Mouse (Mus musculus) bone marrow, adult 2 months (tissue): ENCODE results near the gene Frmd3. TPM values are rescaled to one million over a fixed set of nuclear protein-coding genes. Genes with fewer than 3 reads are reported as not detected.

ENCODE experiments used
- H3K27ac ChIP-seq: fragments of 200-500 bp; 2 replicates; pipeline ENCODE4 v1.5.1; 2012; ENCODE audit warnings: low read depth, mild to moderate bottlenecking, control low read depth, inconsistent platforms, low read length; ENCODE audit not compliant: control insufficient read depth, poor library complexity, insufficient read depth
- H3K4me1 ChIP-seq: fragments of 200-500 bp; 2 replicates; pipeline ENCODE4 v1.6.1; 2011; ENCODE audit warnings: low read length; ENCODE audit not compliant: control insufficient read depth, insufficient read depth
- H3K4me3 ChIP-seq: fragments of 200-500 bp; replicated peaks from 2 replicates; pipeline ENCODE3; 2011; ENCODE audit warnings: mild to moderate bottlenecking, low read depth, low read length, control low read depth; ENCODE audit not compliant: control insufficient read depth
- CTCF ChIP-seq: fragments of 200-500 bp; IDR thresholded peaks from 2 replicates; pipeline ENCODE4 v1.5.1; 2011; ENCODE audit warnings: low read length, control low read depth; ENCODE audit not compliant: control insufficient read depth, insufficient read depth
- POLR2A ChIP-seq: fragments of 200-500 bp; IDR thresholded peaks from 2 replicates; pipeline ENCODE4 v1.6.1; 2011; ENCODE audit warnings: low read depth, mild to moderate bottlenecking, control low read depth, low read length, borderline replicate concordance; ENCODE audit not compliant: control insufficient read depth
- WGBS: fragments of 180-500 bp; shearing (Covaris S2); methylation state at CpG from one replicate; pipeline ENCODE4 v1.1.7; 2018; 5-methylcytosine and 5-hydroxymethylcytosine counted together
- polyA plus RNA-seq: library from polyadenylated mRNA; stranded (reverse); fragments of >200 nt; gene quantifications from 2 replicates; pipeline ENCODE4 v1.2.4, GENCODE M21; 2011; ENCODE audit warnings: low replicate concordance; ENCODE audit not compliant: missing spikeins, insufficient read depth, insufficient read length

Gene Frmd3
- polyA plus RNA-seq, result 0.40 and 1.1 TPM in 2 replicates

GRCm38 (mm10) chr4:74013211-74014047 is at the start of gene Frmd3:
TSS of gene Frmd3 (plus strand) at chr4:74013442.
- no peak within 1 kb of the TSS for H3K4me3 ChIP-seq
- no peaks in the 10 kb centered on the region for H3K4me1 ChIP-seq
- no peak for TF ChIP-seq CTCF
- no peak for TF ChIP-seq POLR2A
- H3K27ac ChIP-seq, result no peak within 1 kb of the TSS
- 4% methylated on average over 56 of the region's 56 CpGs for WGBS

DNA sequence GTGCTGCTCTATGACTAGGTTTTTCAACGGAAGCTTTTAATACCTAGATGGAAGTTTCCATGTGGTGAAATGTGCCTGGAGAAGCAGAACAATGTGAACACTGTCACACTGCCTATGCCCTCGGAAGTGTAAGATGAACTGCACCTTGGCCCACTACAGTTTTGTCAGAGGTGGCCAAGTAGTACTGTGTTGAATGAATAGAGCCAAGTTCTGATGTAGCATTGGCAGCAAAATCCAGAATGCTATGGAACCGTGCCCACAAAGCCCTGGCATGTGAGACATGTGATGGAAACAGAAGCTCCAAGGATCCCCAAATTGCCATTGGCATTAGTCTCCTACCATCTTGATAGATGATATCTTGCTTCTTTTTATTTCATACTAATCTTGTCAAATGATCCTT is 32.8 kb upstream of the Frmd3 start:
- WGBS, result 69% methylated on average over 3 of the region's 3 CpGs
- H3K4me1 ChIP-seq, result no peaks in the 10 kb centered on the region
- no peak overlapping the region for H3K4me3 ChIP-seq
- no peak overlapping the region for H3K27ac ChIP-seq
- TF ChIP-seq CTCF, result no peak
- TF ChIP-seq POLR2A, result no peak

GRCm38 (mm10) chr4:74012277-74012676 is 965 bp upstream of the Frmd3 start:
- Histone ChIP-seq H3K4me1 (no peaks in the 10 kb centered on the region), H3K4me3 (no peak overlapping the region), H3K27ac (no peak overlapping the region)
- no peak for TF ChIP-seq CTCF
- no peak for TF ChIP-seq POLR2A
- WGBS, result 52% methylated on average over 3 of the region's 3 CpGs

DNA sequence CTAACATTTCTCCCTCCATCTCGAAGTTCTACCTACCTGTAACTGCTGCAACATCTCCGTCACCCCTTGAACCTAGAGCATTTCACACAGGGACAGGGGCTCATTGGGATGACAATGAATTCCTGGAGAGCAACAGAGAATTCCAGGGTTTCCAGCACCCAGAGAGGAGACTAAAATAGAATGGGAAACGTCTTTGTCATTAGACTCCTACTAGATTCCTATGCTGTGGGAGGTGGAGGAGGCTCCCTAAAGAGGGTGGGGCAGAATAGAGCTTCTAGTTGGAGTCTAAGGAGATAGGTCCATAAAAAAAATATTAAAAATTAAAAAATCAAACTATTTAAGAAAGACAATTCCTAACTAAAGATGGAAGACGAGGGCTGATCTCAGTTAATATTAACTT is 542 bp upstream of the Frmd3 start:
- 42% methylated on average over 4 of the region's 4 CpGs for WGBS
- Histone ChIP-seq H3K27ac (no peak overlapping the region), H3K4me3 (no peak overlapping the region), H3K4me1 (no peaks in the 10 kb centered on the region)
- TF ChIP-seq CTCF (no peak), POLR2A (no peak)

GRCm38 (mm10) chr4:74014048-74014500 is 832 bp downstream of the Frmd3 start:
- no peak overlapping the region for H3K4me3 ChIP-seq
- 16% methylated on average over 11 of the region's 11 CpGs for WGBS
- no peaks in the 10 kb centered on the region for H3K4me1 ChIP-seq
- TF ChIP-seq POLR2A (no peak), CTCF (no peak)
- H3K27ac ChIP-seq, result no peak overlapping the region

DNA sequence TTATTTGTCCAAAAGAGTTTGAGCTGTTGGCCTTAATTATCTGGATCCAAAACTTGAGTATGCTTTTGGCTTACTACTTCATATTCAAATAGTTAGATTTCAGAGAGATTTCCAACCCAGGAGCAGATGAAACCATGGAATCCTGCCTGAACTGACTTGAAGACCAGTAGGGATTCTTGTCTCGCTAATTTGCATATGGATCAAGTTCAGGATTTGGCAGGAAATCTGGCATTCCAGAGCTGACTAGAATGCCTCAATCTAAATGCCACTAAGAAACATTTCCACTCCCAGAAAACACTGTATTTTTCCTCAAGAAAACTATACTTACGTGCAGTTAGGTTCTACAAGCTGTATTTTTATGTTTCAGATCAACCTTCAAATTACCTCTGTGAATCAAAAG is 6.8 kb downstream of the Frmd3 start:
- no peak for TF ChIP-seq CTCF
- TF ChIP-seq POLR2A, result no peak
- H3K4me3 ChIP-seq, result no peak overlapping the region

GRCm38 (mm10) chr4:74043226-74043625 is 30.0 kb downstream of the Frmd3 start:
- no peak overlapping the region for H3K4me3 ChIP-seq
- no peaks in the 10 kb centered on the region for H3K4me1 ChIP-seq
- no peak overlapping the region for H3K27ac ChIP-seq
- TF ChIP-seq POLR2A (no peak), CTCF (no peak)

More for the DNA sequence above, 6.8 kb downstream of the Frmd3 start:
- H3K27ac ChIP-seq, result no peak overlapping the region
- 67% methylated on average over 2 of the region's 2 CpGs for WGBS
- H3K4me1 ChIP-seq, result no peaks in the 10 kb centered on the region

- WGBS, result 59% methylated on average over 1 of the region's 1 CpGs
- TF ChIP-seq POLR2A (no peak), CTCF (no peak)
- Histone ChIP-seq H3K4me1 (no peaks in the 10 kb centered on the region), H3K4me3 (no peak overlapping the region), H3K27ac (no peak overlapping the region)
Measured at GRCm38 (mm10) chr4:74051692-74052091, 38.5 kb downstream of the Frmd3 start.
